ENCODE assay signal across 23 mouse cellular contexts in genomic region chr6:89381172-89381571, GRCm38 (mm10). TPM values are rescaled to one million over a fixed set of nuclear protein-coding genes. Genes with fewer than 3 reads are reported as not detected.
DNase-seq lines count a peak whose midpoint lies in the region; ATAC-seq lines count a peak whose summit lies in the region.
"Had no signal": no experiment of that assay in that cellular context is flagged by ENCODE, and none has a peak within 500 bp of the region (broad histone marks: within the 10 kb centered on the region; RNA-seq: fewer than 3 reads in every experiment).

No protein-coding gene starts in this region.

- H3K27me3 ChIP-seq in forebrain, embryonic 10.5 days (ENCODE audit: poor library complexity, severe bottlenecking): peaks cover 15% of the 10 kb centered on the region; the same call in 1 of the 2 replicates
- H3K27me3 ChIP-seq in forebrain, embryonic 16.5 days (replicated peaks; ENCODE audit: control insufficient read depth, insufficient read depth, low read length): no peaks in the 10 kb centered on the region
- peaks cover 13% of the 10 kb centered on the region; the same call in 1 of the 2 replicates for H3K27me3 ChIP-seq in hindbrain, embryonic 10.5 days (ENCODE audit: insufficient read depth, poor library complexity, severe bottlenecking)
- H3K27me3 ChIP-seq in hindbrain, embryonic 14.5 days (ENCODE audit: control insufficient read depth, insufficient read depth, low read length): no peaks in the 10 kb centered on the region
- H3K27me3 ChIP-seq in embryonic facial prominence, embryonic 10.5 days (replicated peaks; ENCODE audit: low read depth, poor library complexity, severe bottlenecking): 0 out of 2 replicates have a peak, but pooled peaks cover 5% of the 10 kb centered on the region
- H3K27me3 ChIP-seq: embryonic facial prominence, embryonic 13.5 days; forebrain, embryonic 13.5 days; heart, embryonic 15.5 days; hindbrain, embryonic 15.5 days had no signal

- no peak overlapping the region for H3K9ac ChIP-seq in forebrain, embryonic 16.5 days (replicated peaks; ENCODE audit: low read depth, low read length)
- no peak overlapping the region for H3K9ac ChIP-seq in hindbrain, embryonic 14.5 days
- H3K9ac ChIP-seq: embryonic facial prominence, embryonic 13.5 days; forebrain, embryonic 13.5 days; forebrain, postnatal 0 days; heart, embryonic 12.5 days; heart, embryonic 15.5 days; hindbrain, embryonic 15.5 days had no signal

- H3K4me3 ChIP-seq in forebrain, embryonic 10.5 days: no peak overlapping the region
- no peak overlapping the region for H3K4me3 ChIP-seq in forebrain, embryonic 16.5 days (replicated peaks; ENCODE audit: low read length)
- no peak overlapping the region for H3K4me3 ChIP-seq in hindbrain, embryonic 10.5 days
- H3K4me3 ChIP-seq in hindbrain, embryonic 14.5 days (replicated peaks; ENCODE audit: low read length): no peak overlapping the region
- H3K4me3 ChIP-seq in embryonic facial prominence, embryonic 10.5 days: no peak overlapping the region
- H3K4me3 ChIP-seq: embryonic facial prominence, embryonic 13.5 days; erythroblast, embryonic 14.5 days; forebrain, embryonic 13.5 days; heart, adult 2 months; heart, embryonic 12.5 days; heart, embryonic 15.5 days; hindbrain, embryonic 15.5 days had no signal

- no peak for DNase-seq in forebrain, embryonic 10.5 days (ENCODE audit: extremely low spot score, low spot score)
- no peak for DNase-seq in hindbrain, embryonic 10.5 days (ENCODE audit: low spot score)
- no peak for DNase-seq in hindbrain, embryonic 14.5 days (ENCODE audit: low spot score)
- DNase-seq in embryonic facial prominence, embryonic 10.5 days (ENCODE audit: low spot score): no peak
- DNase-seq in cerebellum, adult 11-12 months: no peak
- DNase-seq: adrenal gland, adult 8-10 months; adrenal gland, postnatal 25 days; cerebellum, adult 18-20 months; cerebellum, adult 9-10 months; forebrain, postnatal 0 days; gastrocnemius, postnatal 36 days; heart, adult 2 months; heart, postnatal 10 days; heart, postnatal 36 days had no signal

- 43% methylated on average over 3 of the region's 3 CpGs for WGBS in forebrain, embryonic 10.5 days
- 57% methylated on average over 3 of the region's 3 CpGs for WGBS in forebrain, embryonic 16.5 days
- WGBS in hindbrain, embryonic 10.5 days: 34% methylated on average over 3 of the region's 3 CpGs
- 53% methylated on average over 3 of the region's 3 CpGs for WGBS in hindbrain, embryonic 14.5 days
- WGBS in embryonic facial prominence, embryonic 10.5 days: 22% methylated on average over 3 of the region's 3 CpGs

- no peaks in the 10 kb centered on the region for H3K9me3 ChIP-seq in forebrain, embryonic 10.5 days
- no peaks in the 10 kb centered on the region for H3K9me3 ChIP-seq in forebrain, embryonic 16.5 days (ENCODE audit: control insufficient read depth, low read length)
- H3K9me3 ChIP-seq in hindbrain, embryonic 10.5 days: no peaks in the 10 kb centered on the region
- H3K9me3 ChIP-seq in hindbrain, embryonic 14.5 days (ENCODE audit: control insufficient read depth, low read length): no peaks in the 10 kb centered on the region
- no peaks in the 10 kb centered on the region for H3K9me3 ChIP-seq in embryonic facial prominence, embryonic 10.5 days
- H3K9me3 ChIP-seq: embryonic facial prominence, embryonic 13.5 days; forebrain, embryonic 13.5 days; heart, embryonic 12.5 days; heart, embryonic 15.5 days; hindbrain, embryonic 15.5 days had no signal

- peaks cover 29% of the 10 kb centered on the region for H3K4me1 ChIP-seq in forebrain, embryonic 10.5 days
- no peaks in the 10 kb centered on the region for H3K4me1 ChIP-seq in forebrain, embryonic 16.5 days (replicated peaks; ENCODE audit: control insufficient read depth, insufficient read depth, low read length)
- H3K4me1 ChIP-seq in hindbrain, embryonic 10.5 days (replicated peaks): peaks cover 35% of the 10 kb centered on the region
- H3K4me1 ChIP-seq in hindbrain, embryonic 14.5 days (replicated peaks; ENCODE audit: control insufficient read depth, insufficient read depth, low read length): no peaks in the 10 kb centered on the region
- H3K4me1 ChIP-seq in embryonic facial prominence, embryonic 10.5 days: peaks cover 27% of the 10 kb centered on the region
- H3K4me1 ChIP-seq: embryonic facial prominence, embryonic 13.5 days; forebrain, embryonic 13.5 days; hindbrain, embryonic 15.5 days had no signal

- no peak overlapping the region for H3K4me2 ChIP-seq in forebrain, embryonic 16.5 days (ENCODE audit: low read length)
- no peak overlapping the region for H3K4me2 ChIP-seq in hindbrain, embryonic 14.5 days (replicated peaks)
- H3K4me2 ChIP-seq: embryonic facial prominence, embryonic 13.5 days; forebrain, embryonic 13.5 days; heart, embryonic 12.5 days; heart, embryonic 15.5 days; hindbrain, embryonic 15.5 days had no signal

- H3K36me3 ChIP-seq in forebrain, embryonic 10.5 days (replicated peaks): no peaks in the 10 kb centered on the region
- no peaks in the 10 kb centered on the region for H3K36me3 ChIP-seq in forebrain, embryonic 16.5 days (ENCODE audit: control insufficient read depth, insufficient read depth)
- no peaks in the 10 kb centered on the region for H3K36me3 ChIP-seq in hindbrain, embryonic 10.5 days
- no peaks in the 10 kb centered on the region for H3K36me3 ChIP-seq in hindbrain, embryonic 14.5 days (replicated peaks; ENCODE audit: control insufficient read depth, insufficient read depth)
- H3K36me3 ChIP-seq in embryonic facial prominence, embryonic 10.5 days (replicated peaks): no peaks in the 10 kb centered on the region
- H3K36me3 ChIP-seq: embryonic facial prominence, embryonic 13.5 days; heart, embryonic 12.5 days; heart, embryonic 15.5 days; hindbrain, embryonic 15.5 days had no signal

- ATAC-seq in forebrain, embryonic 16.5 days: no peak
- ATAC-seq in hindbrain, embryonic 14.5 days (ENCODE audit: low FRiP score): no peak
- ATAC-seq: CD4-positive, CD25-positive, alpha-beta regulatory T cell, adult 4 months; forebrain, embryonic 13.5 days; forebrain, postnatal 0 days; intestine, postnatal 0 days had no signal

- H3K27ac ChIP-seq in forebrain, embryonic 10.5 days: peak overlapping the region; percentile 67; the same call in 1 of the 2 replicates
- H3K27ac ChIP-seq in forebrain, embryonic 16.5 days (ENCODE audit: low read length): no peak overlapping the region
- peak overlapping the region; percentile 64; the same call in 1 of the 2 replicates for H3K27ac ChIP-seq in hindbrain, embryonic 10.5 days
- H3K27ac ChIP-seq in hindbrain, embryonic 14.5 days: no peak overlapping the region
- peak overlapping the region; percentile 48 for H3K27ac ChIP-seq in embryonic facial prominence, embryonic 10.5 days (replicated peaks)
- H3K27ac ChIP-seq: embryonic facial prominence, embryonic 13.5 days; forebrain, embryonic 13.5 days; heart, adult 2 months; heart, embryonic 15.5 days; hindbrain, embryonic 15.5 days had no signal

RNA-seq across cellular contexts. Expression of gene Plxna1, which starts 18.8 kb away (rescaled TPM):
- 22.4 and 26.6 TPM in 2 replicates for polyA plus RNA-seq in forebrain, embryonic 10.5 days (2016; fragmentation: Nextera tagmentation; extraction: Ambion mirVana)
- 44.1 and 47.8 TPM in 2 replicates for polyA plus RNA-seq in forebrain, embryonic 16.5 days (2015; fragmentation: Nextera tagmentation; extraction: Ambion mirVana)
- polyA plus RNA-seq in hindbrain, embryonic 10.5 days (2016; fragmentation: Nextera tagmentation; extraction: Ambion mirVana): 29.1 and 35.5 TPM in 2 replicates
- 47.3 and 53.3 TPM in 2 replicates for polyA plus RNA-seq in hindbrain, embryonic 14.5 days (2014; fragmentation: Nextera tagmentation; extraction: Ambion mirVana)
- polyA plus RNA-seq in embryonic facial prominence, embryonic 10.5 days (2016; fragmentation: Nextera tagmentation; extraction: Ambion mirVana): 24.9 and 25.5 TPM in 2 replicates

Comparison
In these comparisons a context has a peak if more than half of its experiments do, and no peak if none do; other contexts are left out.
1. H3K27ac ChIP-seq: peak in forebrain, embryonic 10.5 days (single experiment), hindbrain, embryonic 10.5 days (single experiment) and embryonic facial prominence, embryonic 10.5 days (single experiment); none in forebrain, embryonic 16.5 days (single experiment) and hindbrain, embryonic 14.5 days (single experiment).